Mouse (Mus musculus) pancreas, adult 10 weeks (tissue): Measurements from ENCODE around the gene A530032D15Rik. TPM values are rescaled to one million over a fixed set of nuclear protein-coding genes. Genes with fewer than 3 reads are reported as not detected.

ENCODE experiments used
- polyA plus RNA-seq: library from polyadenylated mRNA; stranded (reverse); fragments of 350-450 nt; fragmentation: Illumina TruSeq; extraction: RNeasy Lipid Tissue Mini Kit (QIAGEN cat#74804); gene quantifications from one replicate; pipeline ENCODE4 v1.2.3, GENCODE M21; 2015; ENCODE audit warnings: low read depth, low replicate concordance; ENCODE audit not compliant: insufficient read depth

The A530032D15Rik gene
- polyA plus RNA-seq: not detected

DNA sequence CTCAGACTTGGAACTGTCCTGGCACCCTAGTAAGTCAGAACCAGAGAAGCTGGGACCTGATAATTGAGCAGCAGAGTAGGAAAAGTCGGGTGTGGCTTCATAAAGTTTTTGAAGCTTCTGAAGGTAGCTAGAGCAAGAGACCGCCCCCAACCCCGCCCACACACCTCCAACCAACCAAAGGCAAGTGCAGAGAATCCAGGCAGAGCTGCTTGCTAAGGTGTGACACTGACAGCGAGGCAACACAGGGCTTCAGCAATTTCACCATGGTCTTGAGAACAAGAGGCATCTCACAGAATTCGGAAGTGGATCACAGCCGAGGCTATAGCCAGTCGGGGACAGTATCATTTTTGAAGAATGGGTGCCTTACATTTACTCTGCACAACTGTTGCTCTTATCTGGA lies at the start of gene A530032D15Rik:
Gene A530032D15Rik, minus strand, starts transcription at position 101 of the 400 bp plus-strand sequence.

DNA sequence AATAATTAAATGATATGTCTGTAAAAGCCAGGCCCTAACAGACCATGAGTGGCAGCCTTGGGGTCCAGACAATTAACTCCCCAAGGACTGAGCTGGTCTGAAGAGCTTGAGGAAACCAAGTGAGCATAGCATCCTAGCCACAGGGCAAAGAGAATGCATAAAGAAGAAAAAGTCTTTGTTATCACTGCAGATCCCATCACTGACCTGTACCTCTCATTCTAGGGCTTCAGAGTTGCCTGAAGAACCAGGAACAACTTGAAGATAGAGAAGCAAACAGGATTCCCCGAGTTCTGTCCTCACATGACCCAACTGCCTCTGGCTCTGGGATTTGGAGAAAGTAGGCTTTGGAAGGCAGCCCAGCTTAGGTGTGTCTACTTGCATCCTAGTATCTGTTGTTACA lies 9.8 kb downstream of the A530032D15Rik start, which contains the start of gene Gm10553:
Gene Gm10553, plus strand, starts transcription at position 301 of the 400 bp plus-strand sequence.

Other genes starting within 250 kb of the A530032D15Rik start
- not detected for gene Slc16a14, start 174.7 kb downstream of the A530032D15Rik start, polyA plus RNA-seq
- not detected for gene Gm10553, start 9.7 kb downstream of the A530032D15Rik start, polyA plus RNA-seq
- gene C130026I21Rik, start 160.7 kb upstream of the A530032D15Rik start, polyA plus RNA-seq: not detected